Mouse (Mus musculus) ES-E14 (cell line): ENCODE data around the gene Bdp1. TPM values are rescaled to one million over a fixed set of nuclear protein-coding genes. Genes with fewer than 3 reads are reported as not detected.
A peak's percentile ranks its signal among the peaks of the same experiment; 100 is the strongest.

Source experiments
- DNase-seq: peaks from one replicate; pipeline ENCODE4 v3.0.0-alpha.2; 2013; ENCODE audit warnings: low read depth, low spot score
- H3K27ac ChIP-seq: 2 replicates; pipeline ENCODE4 v1.5.1; 2012; ENCODE audit warnings: low read depth, mild to moderate bottlenecking, low read length, moderate library complexity, mixed read lengths; ENCODE audit not compliant: poor library complexity, insufficient read depth, severe bottlenecking
- H3K36me3 ChIP-seq: 2 replicates; pipeline ENCODE4 v1.6.1; 2012; ENCODE audit warnings: mild to moderate bottlenecking, low read length, moderate library complexity, mixed read lengths; ENCODE audit not compliant: control insufficient read depth, poor library complexity, insufficient read depth, severe bottlenecking
- H3K4me1 ChIP-seq, 2 experiments: fragments of 150-350 bp in 1 of 2; sonication (generic) in 1 of 2; 2 replicates each; pipeline ENCODE4 v1.6.1; 2012; ENCODE audit warnings: low read length in 2 of 2, mild to moderate bottlenecking in 1 of 2, mixed read lengths in 1 of 2; ENCODE audit not compliant: control insufficient read depth in 2 of 2, insufficient read depth in 2 of 2, poor library complexity in 1 of 2
- H3K4me3 ChIP-seq, 2 experiments: fragments of 150-350 bp in 1 of 2; sonication (generic) in 1 of 2; 2 replicates each; pipeline ENCODE4 v1.5.1; 2012; ENCODE audit warnings: low read length in 2 of 2, low read depth in 1 of 2, mild to moderate bottlenecking in 1 of 2, mixed read lengths in 1 of 2; ENCODE audit not compliant: insufficient read depth in 1 of 2, poor library complexity in 1 of 2, severe bottlenecking in 1 of 2
- H3K9ac ChIP-seq: 2 replicates; pipeline ENCODE4 v1.6.1; 2012; ENCODE audit warnings: low read depth, mild to moderate bottlenecking, low read length, mixed read lengths; ENCODE audit not compliant: poor library complexity, insufficient read depth, severe bottlenecking
- H3K9me3 ChIP-seq: fragments of 150-350 bp; sonication (generic); 2 replicates; pipeline ENCODE4 v1.6.1; 2012; ENCODE audit warnings: low read depth, mild to moderate bottlenecking, low read length; ENCODE audit not compliant: control insufficient read depth, insufficient read depth
- CHD2 ChIP-seq: IDR thresholded peaks from 2 replicates; pipeline ENCODE4 v1.6.1; 2014; ENCODE audit warnings: mild to moderate bottlenecking, low read depth, low read length, inconsistent platforms
- HCFC1 ChIP-seq: IDR thresholded peaks from 2 replicates; pipeline ENCODE4 v1.6.1; 2012; ENCODE audit warnings: low read length, inconsistent platforms, borderline replicate concordance; ENCODE audit not compliant: insufficient read depth
- MAFK ChIP-seq: IDR thresholded peaks from 2 replicates; pipeline ENCODE4 v1.6.1; 2014; ENCODE audit warnings: mild to moderate bottlenecking, low read depth, low read length, inconsistent platforms; ENCODE audit not compliant: insufficient read depth
- ZC3H11A ChIP-seq: IDR thresholded peaks from 2 replicates; pipeline ENCODE4 v1.6.1; 2012; ENCODE audit warnings: low read depth, mild to moderate bottlenecking, inconsistent platforms, low read length, borderline replicate concordance
- ZNF384 ChIP-seq: IDR thresholded peaks from 2 replicates; pipeline ENCODE4 v1.6.1; 2012; ENCODE audit warnings: low read depth, low read length, inconsistent platforms
- in situ Hi-C, 2 experiments: fragments of 600-800 bp; cut with MboI; formaldehyde crosslinking; loops; one replicate each; pipeline ENCODE4 v1.15.1; 2025; ENCODE audit warnings: low sequenced_read_pairs in 2 of 2, inconsistent platforms in 1 of 2; ENCODE audit not compliant: unreplicated experiment in 2 of 2
- total RNA-seq: library from RNA; depleted of rRNA; stranded (reverse); fragments of 300-350 nt; gene quantifications from 2 replicates; pipeline ENCODE4 v1.2.3, GENCODE M21; 2012

Gene Bdp1
- total RNA-seq, 1 experiment = 32.9 TPM

GRCm38 (mm10) chr13:100005911-100006496 lies 97.9 kb downstream of the Bdp1 start:
- in situ Hi-C loops = no loop called here
- Histone ChIP-seq H3K27ac (no peak overlapping the region), H3K9me3 (no peaks in the 10 kb centered on the region), H3K4me1 (peaks cover 0 to 3% of the 10 kb centered on the region in 2 experiments; a peak in 1 of 4 replicates), H3K9ac (no peak overlapping the region), H3K4me3 (no peak overlapping the region), H3K36me3 (no peaks in the 10 kb centered on the region)
- DNase-seq = no peak
- TF ChIP-seq CHD2 (no peak), MAFK (no peak), HCFC1 (no peak), ZNF384 (no peak), ZC3H11A (no peak)

- H3K4me1 ChIP-seq = no peaks in the 10 kb centered on the region
- in situ Hi-C loops = no loop called here
- TF ChIP-seq ZC3H11A = 0 out of 2 replicates have a peak, but pooled peaks have one; percentile 1
- no peak for TF ChIP-seq MAFK
- TF ChIP-seq ZNF384 = no peak
- no peak for TF ChIP-seq HCFC1
- no peak for TF ChIP-seq CHD2
Measured at GRCm38 (mm10) chr13:100001790-100002196, 102.1 kb downstream of the Bdp1 start.

DNA sequence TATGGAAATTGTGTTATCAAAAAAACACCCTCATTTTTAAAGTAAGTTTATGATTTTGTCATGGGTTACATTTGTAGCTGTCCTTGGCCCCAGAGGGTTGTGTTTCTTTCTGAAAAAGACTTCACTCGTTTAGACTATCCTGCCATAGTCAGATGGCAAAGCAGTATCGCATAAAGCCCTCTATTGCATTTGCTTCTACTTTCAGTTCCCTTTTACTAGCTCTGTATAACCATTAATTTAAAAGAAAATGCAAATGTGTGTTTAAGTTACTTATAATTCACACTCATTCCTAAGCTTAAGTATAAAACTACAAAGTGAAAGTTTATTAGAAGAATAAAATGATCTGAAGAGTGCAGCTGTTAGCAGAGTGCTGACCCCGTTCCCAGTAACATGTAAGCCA lies 104.8 kb downstream of the Bdp1 start:
- TF ChIP-seq ZNF384 (0 out of 2 replicates have a peak, but pooled peaks have one; percentile 24), HCFC1 (no peak)

More at GRCm38 (mm10) chr13:100001790-100002196, 102.1 kb downstream of the Bdp1 start:
- no peak overlapping the region for H3K27ac ChIP-seq
- no peaks in the 10 kb centered on the region for H3K9me3 ChIP-seq
- no peak overlapping the region for H3K9ac ChIP-seq
- no peaks in the 10 kb centered on the region for H3K36me3 ChIP-seq
- H3K4me3 ChIP-seq = no peak overlapping the region
- DNase-seq = peak; percentile 76

DNA sequence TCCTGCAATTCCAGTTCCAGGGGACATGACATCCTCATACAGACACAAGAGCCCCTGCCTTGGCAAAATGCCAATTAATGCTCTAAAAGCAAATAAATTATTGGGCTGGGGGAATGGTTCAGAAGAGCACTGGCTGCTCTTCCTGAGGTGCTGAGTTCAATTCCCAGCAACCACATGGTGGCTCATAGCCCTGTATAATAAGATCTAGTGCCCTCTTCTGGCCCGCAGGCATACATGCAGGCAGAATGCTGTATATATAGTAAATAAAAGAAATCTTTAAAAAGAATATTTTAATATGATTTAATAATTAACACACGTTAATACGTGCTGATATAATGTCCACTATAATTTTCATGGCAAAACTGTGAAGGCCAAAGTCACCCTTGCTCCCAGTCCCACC lies 105.8 kb downstream of the Bdp1 start:
- no peak overlapping the region for H3K4me3 ChIP-seq
- H3K36me3 ChIP-seq = peaks cover 3% of the 10 kb centered on the region; the same call in 1 of the 2 replicates
- H3K4me1 ChIP-seq = no peaks in the 10 kb centered on the region
- H3K9me3 ChIP-seq = no peaks in the 10 kb centered on the region
- in situ Hi-C loops = no loop called here
- DNase-seq = no peak
- no peak for TF ChIP-seq ZC3H11A
- TF ChIP-seq ZNF384 = no peak
- H3K27ac ChIP-seq = no peak overlapping the region
- H3K9ac ChIP-seq = no peak overlapping the region

More for the DNA sequence above, 104.8 kb downstream of the Bdp1 start:
- no peak for DNase-seq
- H3K4me1 ChIP-seq = no peaks in the 10 kb centered on the region
- no peaks in the 10 kb centered on the region for H3K36me3 ChIP-seq
- H3K9me3 ChIP-seq = no peaks in the 10 kb centered on the region
- no peak overlapping the region for H3K9ac ChIP-seq
- no peak overlapping the region for H3K4me3 ChIP-seq
- in situ Hi-C loops = no loop called here
- no peak overlapping the region for H3K27ac ChIP-seq

- no peak for DNase-seq
- no peak overlapping the region for H3K27ac ChIP-seq
- TF ChIP-seq MAFK (no peak), ZC3H11A (no peak), HCFC1 (no peak), CHD2 (no peak)
- H3K4me3 ChIP-seq = no peak overlapping the region
- in situ Hi-C loops = no loop called here
- H3K4me1 ChIP-seq = no peaks in the 10 kb centered on the region
- H3K9me3 ChIP-seq = no peaks in the 10 kb centered on the region
- H3K9ac ChIP-seq = no peak overlapping the region
- H3K36me3 ChIP-seq = peaks cover 3% of the 10 kb centered on the region; the same call in 1 of the 2 replicates
Measured at GRCm38 (mm10) chr13:99989592-99989991, 114.3 kb downstream of the Bdp1 start.
